Mouse (Mus musculus) layer of hippocampus, postnatal 14 days (tissue): ENCODE results near the gene Olfr715b. TPM values are rescaled to one million over a fixed set of nuclear protein-coding genes. Genes with fewer than 3 reads are reported as not detected.
"Not testable (repeated sequence)": the region's sequence is repeated elsewhere in the genome, so short reads cannot be mapped to it uniquely, and the experiment has no call there.

Source experiments
- DNase-seq, 2 experiments: peaks; one replicate each; pipeline ENCODE4 v3.0.0; 2021 to 2022; ENCODE audit warnings: low spot score in 2 of 2, mixed read lengths in 1 of 2
- long read RNA-seq, 2 experiments: library from polyadenylated mRNA; stranded (forward); transcript quantifications; one replicate each; pipeline ENCODE4 v2.0.0; 2021
- total RNA-seq, 2 experiments: library from RNA; stranded (reverse); gene quantifications; 2 replicates each; pipeline ENCODE4 v1.2.3; 2021

Gene Olfr715b
- not detected for total RNA-seq
- long read RNA-seq, experiment 1: 0 reads
- long read RNA-seq, experiment 2: 0 reads

DNA sequence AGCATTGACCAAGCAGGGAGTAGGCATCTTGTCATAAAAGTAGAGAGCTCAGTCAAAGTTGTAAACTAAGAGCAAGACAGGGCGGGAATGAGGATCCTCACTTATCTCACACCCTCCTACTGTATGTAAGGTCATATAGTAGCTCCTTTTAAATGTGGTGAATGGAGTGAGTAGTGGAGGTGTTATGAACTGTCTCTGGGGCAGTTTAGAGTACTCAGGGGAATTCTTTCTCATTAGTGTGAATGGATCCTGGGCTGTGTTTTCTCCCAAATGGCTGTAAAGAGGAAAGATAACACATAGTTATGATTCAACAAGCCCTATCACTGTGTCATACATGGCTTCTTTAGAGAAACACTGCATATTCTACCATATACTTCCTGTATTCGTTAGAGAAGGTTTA lies at the start of gene Olfr715b:
Olfr715b (minus strand) TSS at position 101 of the 400 bp plus-strand sequence.
- DNase-seq: not testable (repeated sequence)

DNA sequence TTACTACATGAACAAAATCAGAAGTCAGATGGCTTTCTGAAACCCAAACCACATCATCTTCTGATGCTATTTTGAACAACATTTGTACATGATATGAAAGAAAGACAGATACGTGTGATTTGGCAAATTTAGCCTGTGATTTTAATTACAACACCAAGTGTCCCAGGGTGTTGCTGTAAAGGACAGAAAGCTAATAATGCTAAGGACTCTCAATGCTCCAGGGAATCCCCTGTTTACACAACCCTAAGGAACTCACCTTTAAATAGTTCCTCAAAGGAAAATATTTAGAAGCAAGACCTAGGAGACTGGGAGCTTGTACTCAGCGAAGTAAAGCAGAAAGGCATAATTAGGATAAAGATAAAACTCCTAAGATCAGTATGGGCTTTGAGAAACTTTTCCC lies 27.9 kb upstream of the Olfr715b start, which contains the start of gene Olfr716:
Olfr716 (plus strand) TSS at position 301 of the 400 bp plus-strand sequence.
- not testable (repeated sequence) for DNase-seq

DNA sequence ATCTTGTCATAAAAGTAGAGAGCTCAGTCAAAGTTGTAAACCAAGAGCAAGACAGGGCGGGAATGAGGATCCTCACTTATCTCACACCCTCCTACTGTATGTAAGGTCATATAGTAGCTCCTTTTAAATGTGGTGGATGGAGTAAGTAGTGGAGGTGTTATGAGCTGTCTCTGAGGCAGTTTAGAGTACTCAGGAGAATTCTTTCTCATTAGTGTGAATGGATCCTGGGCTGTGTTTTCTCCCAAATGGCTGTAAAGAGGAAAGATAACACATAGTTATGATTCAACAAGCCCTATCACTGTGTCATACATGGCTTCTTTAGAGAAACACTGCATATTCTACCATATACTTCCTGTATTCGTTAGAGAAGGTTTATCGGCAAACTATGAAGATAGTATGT lies 20.8 kb upstream of the Olfr715b start, which contains the start of gene Olfr715:
Olfr715 (minus strand) TSS at position 101 of the 400 bp plus-strand sequence.
- DNase-seq: not testable (repeated sequence)

DNA sequence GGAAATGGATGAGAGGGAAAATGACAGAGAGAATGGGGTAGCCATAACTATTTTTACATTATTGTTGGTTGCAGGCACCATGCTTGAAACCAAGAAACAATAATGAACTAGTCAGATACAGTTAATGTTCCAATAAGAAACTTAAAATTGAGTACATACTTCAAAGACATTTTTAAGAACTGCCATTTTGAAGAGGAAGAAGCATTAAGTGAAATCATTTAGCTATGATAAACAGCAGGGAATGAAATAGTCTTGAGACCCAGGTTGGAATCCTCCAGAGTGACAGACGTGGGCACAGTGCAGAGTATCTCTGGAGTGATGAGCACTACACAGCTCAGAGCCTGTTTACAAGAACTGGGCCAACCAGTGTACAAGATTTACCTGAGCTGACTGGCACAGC lies 17.2 kb downstream of the Olfr715b start, which contains the start of gene Olfr17:
Olfr17 (plus strand) TSS at position 301 of the 400 bp plus-strand sequence.
- DNase-seq: no peak

DNA sequence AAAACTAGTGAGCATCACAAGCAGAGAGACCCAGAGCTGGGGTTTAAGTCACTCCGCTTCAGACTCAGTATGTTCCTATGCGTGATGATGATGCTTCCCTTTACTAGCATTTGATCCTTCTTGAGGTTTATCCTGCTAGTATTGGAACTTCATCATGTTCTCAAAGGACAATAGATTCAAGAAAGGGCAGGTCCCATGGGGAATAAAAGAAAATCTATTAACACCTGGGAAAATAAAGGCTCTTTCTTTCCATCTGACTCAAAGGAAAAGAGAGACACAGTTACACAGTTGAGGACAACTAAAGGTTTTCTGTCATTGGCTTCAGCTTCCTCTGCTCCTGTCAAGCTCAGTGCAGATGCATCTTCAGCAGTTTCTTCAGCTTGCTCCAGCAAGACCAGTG lies 39.5 kb downstream of the Olfr715b start, which contains the start of gene Olfr714:
Olfr714 (plus strand) TSS at position 301 of the 400 bp plus-strand sequence.
- no peak for DNase-seq

Other genes with a start within 250 kb of the Olfr715b start
- not detected for gene Olfr704, start 247.2 kb downstream of the Olfr715b start, total RNA-seq
- gene Olfr705, start 233.5 kb downstream of the Olfr715b start, total RNA-seq: not detected
- gene Olfr706, start 222.2 kb downstream of the Olfr715b start, total RNA-seq: not detected
- not detected for gene Olfr707, start 209.1 kb downstream of the Olfr715b start, total RNA-seq
- not detected for gene Olfr1532-ps1, start 202.4 kb downstream of the Olfr715b start, total RNA-seq
- not detected for gene Olfr709-ps1, start 178.2 kb downstream of the Olfr715b start, total RNA-seq
- gene Olfr710, start 162.1 kb downstream of the Olfr715b start, total RNA-seq: not detected
- gene Olfr6, start 146.4 kb downstream of the Olfr715b start, total RNA-seq: under 1 TPM in 1 of 2 experiments, not detected in 1; 0.05 TPM
- gene Olfr711, start 134.9 kb downstream of the Olfr715b start, total RNA-seq: not detected
- not detected for gene Olfr2, start 104.3 kb downstream of the Olfr715b start, total RNA-seq
- not detected for gene Olfr713, start 79.2 kb downstream of the Olfr715b start, total RNA-seq
- gene Olfr714, start 39.4 kb downstream of the Olfr715b start, total RNA-seq: not detected
- gene Olfr17, start 17.1 kb downstream of the Olfr715b start, total RNA-seq: not detected
- not detected for gene Olfr715, start 20.7 kb upstream of the Olfr715b start, total RNA-seq
- not detected for gene Olfr716, start 28.0 kb upstream of the Olfr715b start, total RNA-seq
- not detected for gene Nlrp14, start 56.6 kb upstream of the Olfr715b start, total RNA-seq
- not detected for gene Rbmxl2, start 99.1 kb upstream of the Olfr715b start, total RNA-seq